Mouse (Mus musculus): ENCODE data around the gene Zfp953.
"Not testable (repeated sequence)": the region's sequence is repeated elsewhere in the genome, so short reads cannot be mapped to it uniquely, and the experiment has no call there.

Zfp953 gene

GRCm38 (mm10) chr13:67360131-67360744 lies at the start of gene Zfp953, which contains the start of gene Gm28044:
Gene Zfp953, minus strand, starts transcription at chr13:67360605.
Gene Gm28044, minus strand, starts transcription at chr13:67360536.
- DNase-seq (ENCODE audit: low read depth, low spot score) = peak; percentile 97

- DNase-seq (ENCODE audit: low read depth, low spot score) = peak; percentile 83
Measured at GRCm38 (mm10) chr13:67399183-67399903, 38.9 kb upstream of the Zfp953 start, which contains the start of gene Zfp429. Gene Zfp429, minus strand, starts transcription at chr13:67399819.

GRCm38 (mm10) chr13:67376255-67376654 lies 15.8 kb upstream of the Zfp953 start:
- not testable (repeated sequence) for DNase-seq (ENCODE audit: low read depth, low spot score)

GRCm38 (mm10) chr13:67375050-67375911 lies 14.9 kb upstream of the Zfp953 start, which contains the start of the genes Gm28041 and Zfp456:
Gene Gm28041, minus strand, starts transcription at chr13:67375733.
Gene Zfp456, minus strand, starts transcription at chr13:67375810.
- DNase-seq (ENCODE audit: low read depth, low spot score) = peak; percentile 76

GRCm38 (mm10) chr13:67351854-67352253 lies 8.6 kb downstream of the Zfp953 start:
- no peak for DNase-seq (ENCODE audit: low read depth, low spot score)

GRCm38 (mm10) chr13:67343422-67343821 lies 17.0 kb downstream of the Zfp953 start:
- DNase-seq (ENCODE audit: low read depth, low spot score) = no peak

- DNase-seq (ENCODE audit: low read depth, low spot score) = peak; percentile 1
Measured at GRCm38 (mm10) chr13:67332877-67333276, 27.5 kb downstream of the Zfp953 start.

- DNase-seq (ENCODE audit: low read depth, low spot score) = peak; percentile 97
Measured at GRCm38 (mm10) chr13:67332019-67332724, 28.2 kb downstream of the Zfp953 start, which contains the start of gene Zfp595. Gene Zfp595, minus strand, starts transcription at chr13:67332570.

GRCm38 (mm10) chr13:67306718-67307117 lies 53.7 kb downstream of the Zfp953 start:
- peak; percentile 12 for DNase-seq (ENCODE audit: low read depth, low spot score)

- peak; percentile 98 for DNase-seq (ENCODE audit: low read depth, low spot score)
Measured at GRCm38 (mm10) chr13:67305822-67306672, 54.4 kb downstream of the Zfp953 start, which contains the start of gene Zfp457. Gene Zfp457, minus strand, starts transcription at chr13:67306485.

Measured in brain, adult 2 months (tissue).